Mouse (Mus musculus) liver, embryonic 12.5 days (tissue): Measurements from ENCODE around the gene Wdr37. TPM values are rescaled to one million over a fixed set of nuclear protein-coding genes. Genes with fewer than 3 reads are reported as not detected.

Source experiments
- ATAC-seq: fragments of 200-750 bp; cut with Nextera tagmentation; 2 replicates; pipeline ENCODE4 v1.8.0; 2017; ENCODE audit warnings: moderate number of reproducible peaks, mild to moderate bottlenecking, moderate library complexity
- H3K27ac ChIP-seq: fragments of 300-500 bp; sonication (generic); 2 replicates; pipeline ENCODE4 v1.5.1; 2016; ENCODE audit warnings: mild to moderate bottlenecking
- H3K27me3 ChIP-seq: fragments of 300-500 bp; sonication (generic); replicated peaks from 2 replicates; pipeline ENCODE4 v1.6.1; 2016; ENCODE audit warnings: mild to moderate bottlenecking, moderate library complexity
- H3K36me3 ChIP-seq: fragments of 300-500 bp; sonication (generic); 2 replicates; pipeline ENCODE4 v1.6.1; 2016; ENCODE audit warnings: mild to moderate bottlenecking, moderate library complexity
- H3K4me1 ChIP-seq: fragments of 300-500 bp; sonication (generic); 2 replicates; pipeline ENCODE4 v1.6.1; 2016
- H3K4me2 ChIP-seq: fragments of 300-500 bp; sonication (generic); 2 replicates; pipeline ENCODE4 v1.6.1; 2016; ENCODE audit warnings: mild to moderate bottlenecking, moderate library complexity
- H3K4me3 ChIP-seq: fragments of 300-500 bp; sonication (generic); 2 replicates; pipeline ENCODE4 v1.5.1; 2016; ENCODE audit warnings: mild to moderate bottlenecking, moderate library complexity
- H3K9ac ChIP-seq: fragments of 300-500 bp; sonication (generic); 2 replicates; pipeline ENCODE4 v1.6.1; 2016; ENCODE audit warnings: mild to moderate bottlenecking, moderate library complexity
- H3K9me3 ChIP-seq: fragments of 300-500 bp; sonication (generic); replicated peaks from 2 replicates; pipeline ENCODE4 v1.6.1; 2016; ENCODE audit warnings: mild to moderate bottlenecking, moderate library complexity
- WGBS: fragments of 180-500 bp; shearing (Covaris S2); methylation state at CpG from one replicate; pipeline ENCODE4 v1.1.7; 2016; ENCODE audit not compliant: insufficient replicate concordance; 5-methylcytosine and 5-hydroxymethylcytosine counted together
- microRNA-seq: library from miRNA; unstranded; fragments of <30 nt; microRNA quantifications from one replicate; pipeline ENCODE4, GENCODE M21; 2017
- polyA plus RNA-seq: library from polyadenylated mRNA; unstranded; fragments of >200 nt; fragmentation: Nextera tagmentation; extraction: Ambion mirVana; gene quantifications from 2 replicates; pipeline ENCODE4 v1.2.1, GENCODE M21; 2016

Wdr37 gene
- polyA plus RNA-seq, 1 experiment from 2014 or later = 11.8 TPM

GRCm38 (mm10) chr13:8785185-8785584 lies 86.5 kb downstream of the Wdr37 start:
- Histone ChIP-seq H3K4me1 (0 out of 2 replicates have a peak, but pooled peaks cover 4% of the 10 kb centered on the region), H3K9me3 (no peaks in the 10 kb centered on the region), H3K9ac (no peak overlapping the region), H3K36me3 (no peaks in the 10 kb centered on the region), H3K4me3 (no peak overlapping the region), H3K27ac (no peak overlapping the region), H3K4me2 (no peak overlapping the region), H3K27me3 (no peaks in the 10 kb centered on the region; the same call in 1 of the 2 replicates)
- no peak for ATAC-seq
- 39% methylated on average over 9 of the region's 9 CpGs for WGBS

DNA sequence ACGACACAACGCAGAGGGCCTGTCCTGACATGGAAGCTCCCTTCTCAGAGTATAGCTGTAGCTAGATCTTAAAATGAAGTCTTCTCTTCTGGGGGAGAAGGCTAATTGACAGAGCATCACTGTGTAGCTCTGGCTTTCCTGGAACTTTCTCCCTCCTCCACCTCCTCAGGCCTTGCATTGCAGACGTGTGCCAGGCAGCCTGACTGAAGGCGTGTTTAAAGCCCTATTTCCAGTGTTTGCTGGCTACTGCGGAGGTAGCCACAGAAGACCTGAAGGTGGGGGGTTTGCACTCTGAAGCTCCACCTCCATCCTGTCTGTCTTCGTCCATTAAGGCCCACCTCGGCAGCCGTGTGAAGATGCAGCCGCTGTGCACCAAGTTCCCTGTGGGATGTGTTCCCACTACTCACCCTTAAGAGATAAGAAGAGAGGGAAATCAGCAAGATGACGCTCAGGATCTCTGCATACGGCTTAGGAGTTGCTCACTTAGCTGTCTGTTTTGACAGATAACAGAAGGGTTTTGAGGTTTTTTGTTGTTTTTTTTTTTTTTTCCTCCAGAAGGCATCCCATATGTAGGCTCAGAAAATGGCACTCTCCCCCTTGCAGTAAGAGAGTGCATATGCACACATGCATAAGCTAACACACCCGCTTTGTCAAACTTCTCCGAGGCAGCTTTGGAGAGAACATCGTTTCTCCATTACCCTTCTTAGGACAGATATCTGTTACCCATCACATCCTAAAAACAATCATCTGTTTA lies 87.2 kb downstream of the Wdr37 start:
- 41% methylated on average over 14 of the region's 14 CpGs for WGBS
- Histone ChIP-seq H3K36me3 (no peaks in the 10 kb centered on the region), H3K27me3 (no peaks in the 10 kb centered on the region; the same call in 1 of the 2 replicates), H3K4me3 (no peak overlapping the region), H3K4me1 (0 out of 2 replicates have a peak, but pooled peaks cover 4% of the 10 kb centered on the region), H3K9ac (no peak overlapping the region), H3K9me3 (no peaks in the 10 kb centered on the region), H3K4me2 (no peak overlapping the region), H3K27ac (no peak overlapping the region)
- ATAC-seq = no peak

DNA sequence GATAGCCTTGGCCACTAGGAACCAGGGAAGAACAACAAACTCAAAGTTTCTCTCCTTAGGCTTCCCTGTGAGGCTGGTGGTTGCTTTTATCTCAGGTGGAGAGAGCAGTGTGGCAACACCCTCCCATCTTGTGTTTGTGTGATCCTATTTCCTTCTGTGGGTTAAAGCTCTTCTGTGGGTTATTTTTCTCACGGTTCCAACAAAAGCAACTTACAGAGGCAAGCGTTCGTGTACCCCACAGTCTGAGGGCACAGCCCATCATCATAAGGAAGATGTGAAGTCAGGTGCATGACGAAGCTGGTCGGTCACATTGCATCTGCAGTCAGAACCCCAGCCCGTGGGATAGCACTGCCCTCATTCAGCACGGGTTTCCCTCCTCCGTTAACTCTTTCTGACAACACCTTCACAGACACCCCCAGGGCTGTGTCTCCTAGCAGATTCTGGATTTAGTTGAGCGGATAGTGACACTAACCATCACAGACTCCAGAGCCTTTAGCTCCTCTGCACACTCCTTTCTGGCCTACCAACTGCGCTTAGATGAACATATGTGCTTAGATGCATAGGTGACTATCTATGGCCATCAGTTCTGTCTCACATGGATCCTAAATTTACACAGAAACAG lies 87.9 kb downstream of the Wdr37 start:
- H3K4me3 ChIP-seq = no peak overlapping the region
- no peak for ATAC-seq
- 62% methylated on average over 10 of the region's 10 CpGs for WGBS

DNA sequence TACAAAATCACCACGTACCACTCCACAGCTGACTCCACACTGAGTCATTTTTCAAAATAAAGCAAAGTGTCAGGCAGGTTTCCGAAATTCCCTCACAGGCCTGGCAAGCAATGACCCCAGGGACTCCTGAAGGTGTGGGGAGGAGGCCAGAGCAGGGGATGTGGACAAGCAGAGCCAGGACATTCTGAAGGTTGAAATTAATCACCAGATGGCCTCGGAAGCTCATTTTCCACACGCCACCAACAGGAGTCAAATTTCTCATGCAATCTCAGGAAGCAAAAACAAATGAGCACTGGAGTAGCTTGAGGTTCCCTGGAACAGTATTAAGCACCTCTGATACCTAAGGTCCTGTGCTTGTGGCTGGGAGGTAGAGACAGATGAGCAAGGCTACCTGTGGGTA lies 89.1 kb downstream of the Wdr37 start:
- H3K36me3 ChIP-seq = no peaks in the 10 kb centered on the region
- H3K27ac ChIP-seq = no peak overlapping the region
- no peak overlapping the region for H3K4me2 ChIP-seq
- H3K27me3 ChIP-seq = no peaks in the 10 kb centered on the region; the same call in 1 of the 2 replicates
- 0 out of 2 replicates have a peak, but pooled peaks cover 4% of the 10 kb centered on the region for H3K4me1 ChIP-seq
- WGBS = 64% methylated on average over 4 of the region's 4 CpGs
- ATAC-seq = no peak
- no peak overlapping the region for H3K4me3 ChIP-seq
- H3K9me3 ChIP-seq = no peaks in the 10 kb centered on the region
- no peak overlapping the region for H3K9ac ChIP-seq

More for the DNA sequence above, 87.9 kb downstream of the Wdr37 start:
- Histone ChIP-seq H3K36me3 (no peaks in the 10 kb centered on the region), H3K27ac (no peak overlapping the region), H3K27me3 (no peaks in the 10 kb centered on the region; the same call in 1 of the 2 replicates), H3K4me2 (no peak overlapping the region), H3K9ac (no peak overlapping the region), H3K9me3 (no peaks in the 10 kb centered on the region), H3K4me1 (0 out of 2 replicates have a peak, but pooled peaks cover 4% of the 10 kb centered on the region)

GRCm38 (mm10) chr13:8780441-8780840 lies 91.3 kb downstream of the Wdr37 start:
- H3K27ac ChIP-seq = no peak overlapping the region
- 21% methylated on average over 4 of the region's 4 CpGs for WGBS
- peak; percentile 73 for ATAC-seq

DNA sequence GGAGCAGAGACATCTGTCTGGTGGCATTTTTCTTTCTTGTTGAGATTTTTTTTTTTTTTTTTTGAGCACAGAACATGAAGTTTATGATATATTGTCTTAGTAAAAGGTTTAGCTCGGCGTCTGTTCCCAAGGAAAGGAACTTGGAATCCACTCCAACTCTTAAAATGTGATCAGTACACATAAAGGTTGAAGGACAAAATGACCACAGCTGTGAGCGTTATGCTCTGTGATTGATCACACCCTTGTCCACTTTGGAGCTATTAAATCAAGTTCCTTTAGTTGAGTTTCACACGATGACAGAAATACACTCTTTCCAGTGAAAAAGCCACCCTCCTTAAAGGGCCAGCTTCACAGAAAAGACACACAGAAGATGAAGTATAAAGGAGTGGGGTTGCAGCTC lies 101.1 kb downstream of the Wdr37 start:
- Histone ChIP-seq H3K36me3 (no peaks in the 10 kb centered on the region), H3K4me3 (no peak overlapping the region), H3K4me2 (no peak overlapping the region), H3K27ac (no peak overlapping the region), H3K27me3 (no peaks in the 10 kb centered on the region), H3K4me1 (no peaks in the 10 kb centered on the region), H3K9ac (no peak overlapping the region), H3K9me3 (no peaks in the 10 kb centered on the region)
- no peak for ATAC-seq
- 70% methylated on average over 4 of the region's 4 CpGs for WGBS

More at GRCm38 (mm10) chr13:8780441-8780840, 91.3 kb downstream of the Wdr37 start:
- H3K36me3 ChIP-seq = no peaks in the 10 kb centered on the region
- no peak overlapping the region for H3K4me2 ChIP-seq
- H3K9me3 ChIP-seq = no peaks in the 10 kb centered on the region
- H3K4me3 ChIP-seq = no peak overlapping the region
- no peak overlapping the region for H3K9ac ChIP-seq
- H3K27me3 ChIP-seq = no peaks in the 10 kb centered on the region; the same call in 1 of the 2 replicates
- H3K4me1 ChIP-seq = 0 out of 2 replicates have a peak, but pooled peaks cover 4% of the 10 kb centered on the region

GRCm38 (mm10) chr13:8769654-8770227 lies 102.0 kb downstream of the Wdr37 start:
- WGBS = 82% methylated on average over 7 of the region's 7 CpGs
- H3K36me3 ChIP-seq = no peaks in the 10 kb centered on the region
- no peak overlapping the region for H3K9ac ChIP-seq
- no peak for ATAC-seq
- no peak overlapping the region for H3K4me2 ChIP-seq
- no peaks in the 10 kb centered on the region for H3K4me1 ChIP-seq
- H3K4me3 ChIP-seq = no peak overlapping the region
- H3K9me3 ChIP-seq = no peaks in the 10 kb centered on the region
- no peak overlapping the region for H3K27ac ChIP-seq
- no peaks in the 10 kb centered on the region for H3K27me3 ChIP-seq

- peak overlapping the region; percentile 10; the same call in 1 of the 2 replicates for H3K4me2 ChIP-seq
- H3K4me3 ChIP-seq = no peak overlapping the region
- peak; percentile 59; the same call in 1 of the 2 replicates for ATAC-seq
- no peaks in the 10 kb centered on the region for H3K9me3 ChIP-seq
- H3K27me3 ChIP-seq = no peaks in the 10 kb centered on the region; the same call in 1 of the 2 replicates
- no peak overlapping the region for H3K9ac ChIP-seq
- peaks cover 7% of the 10 kb centered on the region; the same call in 1 of the 2 replicates for H3K4me1 ChIP-seq
- whole genome bisulfite sequencing = 12% methylated on average over 8 of the region's 8 CpGs
- no peak overlapping the region for H3K27ac ChIP-seq
- no peaks in the 10 kb centered on the region for H3K36me3 ChIP-seq
Observed at GRCm38 (mm10) chr13:8760940-8761339, 110.8 kb downstream of the Wdr37 start.

Small RNA genes lying within 50 kb of the gene (microRNA-seq; reads per million reads assigned to microRNA genes)
- not detected for gene Gm22750

Other genes with a start within 250 kb of the Wdr37 start
- 90.3 and 91.6 TPM in 2 replicates for gene Idi1, start 13.6 kb upstream of the Wdr37 start, polyA plus RNA-seq
- not detected in 2 replicates for gene Gm9745, start 76.3 kb upstream of the Wdr37 start, polyA plus RNA-seq
- not detected in 2 replicates for gene Idi2, start 81.0 kb upstream of the Wdr37 start, polyA plus RNA-seq
- gene Gtpbp4, start 124.2 kb upstream of the Wdr37 start, polyA plus RNA-seq = 65.7 and 70.3 TPM in 2 replicates
- 39.1 and 39.3 TPM in 2 replicates for gene Larp4b, start 222.0 kb upstream of the Wdr37 start, polyA plus RNA-seq